Mouse (Mus musculus) small intestine, adult 2 months (tissue): ENCODE data around the gene Chd1. TPM values are rescaled to one million over a fixed set of nuclear protein-coding genes. Genes with fewer than 3 reads are reported as not detected.

Experiments used
- H3K27ac ChIP-seq: fragments of 200-500 bp; 2 replicates; pipeline ENCODE4 v1.5.1; 2012; ENCODE audit warnings: low read depth, low read length, control low read depth, inconsistent platforms; ENCODE audit not compliant: insufficient read depth
- H3K27me3 ChIP-seq: fragments of 200-500 bp; 2 replicates; pipeline ENCODE4 v1.6.1; 2012; ENCODE audit warnings: mild to moderate bottlenecking, moderate library complexity, low read length, inconsistent platforms; ENCODE audit not compliant: control insufficient read depth, insufficient read depth
- H3K36me3 ChIP-seq: fragments of 200-500 bp; 2 replicates; pipeline ENCODE4 v1.6.1; 2012; ENCODE audit warnings: mild to moderate bottlenecking, low read length, control low read depth, inconsistent platforms; ENCODE audit not compliant: control insufficient read depth, insufficient read depth
- H3K4me1 ChIP-seq: fragments of 200-500 bp; 2 replicates; pipeline ENCODE4 v1.6.1; 2012; ENCODE audit warnings: low read length, inconsistent platforms, mixed read lengths; ENCODE audit not compliant: control insufficient read depth, insufficient read depth, insufficient read length
- H3K4me3 ChIP-seq: fragments of 200-500 bp; 2 replicates; pipeline ENCODE4 v1.5.1; 2012; ENCODE audit warnings: low read depth, mild to moderate bottlenecking, control low read depth, inconsistent platforms, low read length, moderate library complexity
- CTCF ChIP-seq: fragments of 200-500 bp; IDR thresholded peaks from 2 replicates; pipeline ENCODE4 v1.5.1; 2012; ENCODE audit warnings: low read depth, mild to moderate bottlenecking, control low read depth, inconsistent platforms, low read length, moderate library complexity, mixed read lengths; ENCODE audit not compliant: insufficient replicate concordance, insufficient read length; ENCODE audit errors: extremely low read depth
- POLR2A ChIP-seq: fragments of 200-500 bp; IDR thresholded peaks from 2 replicates; pipeline ENCODE4 v1.6.1; 2012; ENCODE audit warnings: low read depth, mild to moderate bottlenecking, control low read depth, inconsistent platforms, low read length, moderate library complexity
- WGBS: fragments of 180-500 bp; shearing (Covaris S2); methylation state at CpG from one replicate; pipeline ENCODE4 v1.1.7; 2018; 5-methylcytosine and 5-hydroxymethylcytosine counted together
- polyA plus RNA-seq: library from polyadenylated mRNA; depleted of rRNA; stranded (reverse); fragments of >200 nt; gene quantifications from 2 replicates; pipeline ENCODE4 v1.2.3, GENCODE M21; 2012

Chd1 gene
- polyA plus RNA-seq, 1 experiment: 15.6 TPM

DNA sequence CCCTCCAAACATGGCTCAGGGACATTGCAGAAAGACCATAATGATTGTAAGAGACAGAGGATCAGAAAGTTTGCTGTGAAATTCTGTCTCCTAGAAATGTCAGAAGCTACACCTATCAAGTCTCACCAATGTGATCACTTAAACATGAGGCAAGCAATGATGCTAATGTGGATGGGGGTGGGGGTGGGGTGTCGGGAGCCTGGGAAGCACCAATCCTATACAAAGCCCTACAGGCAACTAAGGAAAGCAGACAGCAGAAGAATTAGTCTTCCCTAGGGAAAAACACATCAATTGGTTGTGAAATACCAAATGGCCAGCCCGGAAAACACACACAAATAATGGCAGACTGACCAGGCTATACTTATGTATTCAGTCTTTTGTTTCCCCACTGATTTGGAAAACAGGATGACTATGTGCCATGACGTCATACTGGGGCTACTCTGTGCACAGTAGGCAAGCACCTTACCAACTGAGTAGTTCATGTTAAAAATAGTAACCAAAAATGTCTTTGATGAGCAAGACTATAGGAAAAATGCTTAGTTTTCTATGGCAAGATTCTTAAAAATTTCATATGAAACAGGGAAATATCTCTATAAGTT is 94.5 kb downstream of the Chd1 start:
- WGBS: 88% methylated on average over 3 of the region's 3 CpGs
- Histone ChIP-seq H3K4me1 (no peaks in the 10 kb centered on the region), H3K27me3 (no peaks in the 10 kb centered on the region), H3K4me3 (no peak overlapping the region), H3K27ac (no peak overlapping the region), H3K36me3 (no peaks in the 10 kb centered on the region)
- TF ChIP-seq CTCF (no peak), POLR2A (no peak)

DNA sequence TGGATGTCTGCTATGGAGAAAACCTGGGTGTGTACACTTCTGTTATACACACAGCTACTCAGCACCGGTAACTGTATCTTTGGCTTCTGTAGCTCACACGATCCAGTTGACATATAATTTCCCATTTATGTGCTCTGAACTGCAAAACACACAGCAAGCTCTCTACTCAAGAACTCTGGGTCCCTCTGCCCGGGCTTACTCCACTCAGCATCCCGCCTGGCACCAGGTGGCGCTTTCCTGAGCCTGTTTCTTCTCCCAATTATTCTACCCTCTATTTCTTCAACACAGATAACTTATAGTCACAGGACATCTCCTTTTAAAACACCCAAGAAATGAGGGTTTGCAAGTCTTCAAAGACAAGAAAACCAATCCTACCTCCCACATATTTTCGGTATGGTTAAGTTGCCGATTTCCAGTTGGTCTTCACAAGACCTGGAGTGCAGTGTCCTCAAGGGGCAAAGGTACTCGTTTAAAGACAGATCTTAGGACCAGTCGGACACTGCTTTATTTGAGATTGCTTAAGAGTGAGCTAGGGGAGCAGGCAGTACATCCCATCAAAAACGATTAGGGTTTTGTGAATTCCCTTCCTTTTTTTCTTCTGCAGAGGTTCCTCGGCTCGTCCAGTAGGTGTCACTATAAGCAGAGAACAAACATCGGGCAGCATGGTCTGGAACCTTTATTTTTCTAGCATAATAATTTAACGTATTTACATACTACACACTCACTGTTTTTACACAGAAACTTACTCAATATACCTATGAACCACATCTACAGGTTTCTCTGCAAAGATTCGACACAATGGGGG is 99.4 kb downstream of the Chd1 start:
- WGBS: 43% methylated on average over 15 of the region's 15 CpGs
- Histone ChIP-seq H3K27me3 (no peaks in the 10 kb centered on the region), H3K4me3 (no peak overlapping the region), H3K27ac (no peak overlapping the region), H3K4me1 (peaks cover 4% of the 10 kb centered on the region; the same call in 1 of the 2 replicates), H3K36me3 (peaks cover 15% of the 10 kb centered on the region)
- TF ChIP-seq CTCF (peak; percentile 45; the same call in 1 of the 2 replicates), POLR2A (no peak)

DNA sequence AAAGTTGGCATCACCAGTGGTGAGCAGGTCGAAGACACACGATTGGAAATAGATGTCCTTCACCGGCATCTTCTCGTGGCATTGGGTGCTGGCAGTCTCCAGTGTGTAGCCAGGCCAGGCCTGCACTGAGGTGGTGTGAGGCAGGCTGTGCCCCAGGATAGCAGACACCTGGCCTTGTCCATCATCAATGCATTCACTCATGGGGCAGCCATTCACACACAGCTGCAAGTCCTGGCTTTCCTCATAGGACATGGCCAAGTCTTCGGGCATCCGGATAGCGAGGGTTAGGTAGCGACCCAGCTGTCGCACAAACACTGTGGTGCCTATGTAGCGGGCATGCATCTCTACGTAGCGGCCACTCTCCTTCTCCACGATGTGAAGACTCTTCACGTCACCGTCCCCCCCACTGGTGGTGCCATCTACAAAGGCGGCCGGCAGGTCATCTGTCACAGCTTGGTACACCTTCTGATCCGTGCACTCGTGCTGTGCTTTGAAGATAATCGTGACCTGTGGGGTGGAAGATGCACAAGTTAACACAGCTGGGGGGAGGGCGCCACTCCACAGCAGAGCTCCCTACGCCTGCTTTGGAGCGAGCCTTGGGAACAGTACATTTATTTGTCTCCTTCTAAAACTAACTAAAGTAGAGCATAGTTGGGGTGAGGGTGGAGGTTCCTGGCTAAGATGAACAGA is 102.7 kb downstream of the Chd1 start:
- Histone ChIP-seq H3K36me3 (peaks cover 17% of the 10 kb centered on the region), H3K27me3 (no peaks in the 10 kb centered on the region), H3K4me3 (no peak overlapping the region), H3K27ac (no peak overlapping the region), H3K4me1 (peaks cover 10% of the 10 kb centered on the region; the same call in 1 of the 2 replicates)
- no peak for TF ChIP-seq CTCF
- TF ChIP-seq POLR2A: no peak
- 73% methylated on average over 23 of the region's 23 CpGs for WGBS

DNA sequence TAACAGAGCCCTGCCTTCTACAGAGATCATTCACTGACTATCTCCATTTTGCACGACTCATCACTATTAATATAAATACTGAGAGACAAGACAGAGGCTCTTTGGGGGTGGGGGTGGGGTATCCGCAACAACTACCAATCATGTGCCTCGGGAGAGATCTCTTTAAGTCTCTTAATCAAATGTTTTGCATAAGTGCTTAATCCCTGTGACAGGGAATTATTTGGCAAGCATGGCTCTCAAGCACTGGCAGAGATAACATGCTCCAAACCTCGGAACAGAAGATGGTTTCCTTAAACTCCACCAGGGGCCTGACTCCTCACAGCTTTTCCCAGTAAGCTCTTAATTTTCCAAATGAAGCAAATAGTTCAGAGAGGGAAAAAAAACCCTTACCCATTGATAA is 103.2 kb downstream of the Chd1 start:
- no peak for TF ChIP-seq CTCF
- no peak for TF ChIP-seq POLR2A
- Histone ChIP-seq H3K4me1 (peaks cover 10% of the 10 kb centered on the region; the same call in 1 of the 2 replicates), H3K27ac (no peak overlapping the region), H3K27me3 (no peaks in the 10 kb centered on the region), H3K4me3 (no peak overlapping the region), H3K36me3 (peaks cover 20% of the 10 kb centered on the region)
- 41% methylated on average over 4 of the region's 4 CpGs for WGBS

DNA sequence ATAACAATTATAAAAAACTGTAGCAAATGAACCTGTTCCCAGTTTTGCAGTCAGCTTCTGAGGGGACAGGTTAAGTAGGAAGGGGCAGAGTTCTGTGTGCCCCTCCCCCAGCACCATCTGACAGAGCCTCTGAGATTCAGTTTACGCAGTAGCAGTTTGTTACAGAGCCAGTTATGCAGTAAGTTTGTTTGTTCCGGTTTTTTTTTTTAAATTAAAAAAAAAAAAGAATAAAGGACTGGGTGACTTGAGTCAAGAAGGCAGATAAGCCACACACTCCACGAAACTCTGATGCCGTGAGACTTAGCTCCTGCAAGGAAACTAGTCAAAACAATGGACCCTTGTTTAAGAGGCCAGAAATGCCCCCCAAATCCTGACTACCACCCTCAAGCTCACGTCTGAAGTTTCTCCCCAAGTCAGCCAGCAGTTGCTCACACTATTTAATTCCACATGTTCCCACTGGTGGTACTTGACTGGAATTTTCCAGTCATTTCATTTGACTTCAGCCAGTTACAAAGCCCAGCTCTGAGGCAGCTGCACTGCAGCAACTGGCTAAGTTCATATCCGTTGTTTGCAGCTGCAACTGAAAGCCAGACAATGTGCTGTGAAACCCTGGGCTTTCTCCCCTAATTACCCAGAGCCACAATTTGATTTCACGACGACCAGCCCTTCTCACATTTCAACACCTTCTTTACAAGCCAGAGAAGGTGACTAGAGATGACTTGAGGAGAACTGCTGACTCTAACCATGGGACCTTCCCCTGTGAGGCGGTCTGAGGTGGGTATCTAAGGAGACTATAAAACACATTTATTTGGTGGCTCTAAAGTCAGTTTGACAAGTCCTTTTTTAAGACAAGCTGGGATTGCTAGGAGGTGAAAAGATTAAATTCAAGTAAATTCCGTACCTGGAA is 104.0 kb downstream of the Chd1 start:
- H3K4me1 ChIP-seq: peaks cover 11% of the 10 kb centered on the region; the same call in 1 of the 2 replicates
- no peak overlapping the region; the same call in 1 of the 2 replicates for H3K27ac ChIP-seq
- 20% methylated on average over 10 of the region's 10 CpGs for WGBS
- H3K4me3 ChIP-seq: no peak overlapping the region
- H3K27me3 ChIP-seq: no peaks in the 10 kb centered on the region
- peaks cover 20% of the 10 kb centered on the region for H3K36me3 ChIP-seq
- TF ChIP-seq POLR2A (no peak), CTCF (no peak)

DNA sequence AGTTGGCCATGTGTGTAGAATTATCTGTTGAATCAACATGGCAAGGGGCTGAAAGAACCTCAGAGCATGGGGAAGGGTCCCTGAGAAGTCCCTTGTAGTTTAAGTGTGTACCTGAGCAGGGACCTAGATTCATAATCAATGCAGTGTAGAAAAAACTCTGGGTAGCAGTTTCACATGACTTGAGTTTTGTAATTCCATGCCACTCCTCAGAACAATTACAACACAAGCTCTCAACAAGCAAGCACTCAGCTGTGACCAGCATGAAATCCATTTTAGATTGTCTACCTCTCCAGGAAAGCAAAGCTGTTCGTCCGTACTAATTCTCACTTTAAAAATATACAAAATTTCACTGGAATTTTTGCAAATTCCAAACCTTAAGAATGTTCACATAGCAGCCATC is 105.2 kb downstream of the Chd1 start:
- Histone ChIP-seq H3K4me3 (no peak overlapping the region), H3K4me1 (peaks cover 17% of the 10 kb centered on the region; the same call in 1 of the 2 replicates), H3K36me3 (peaks cover 20% of the 10 kb centered on the region), H3K27me3 (no peaks in the 10 kb centered on the region), H3K27ac (no peak overlapping the region)
- 40% methylated on average over 2 of the region's 2 CpGs for WGBS
- no peak for TF ChIP-seq CTCF
- no peak for TF ChIP-seq POLR2A
